Mouse (Mus musculus): ENCODE data around the gene Large2. TPM values are rescaled to one million over a fixed set of nuclear protein-coding genes. Genes with fewer than 3 reads are reported as not detected.

Gene Large2
- polyA plus RNA-seq (2012; ENCODE audit: insufficient read depth, insufficient read length, low replicate concordance, missing spikeins) = not detected in 2 replicates

- no peak for TF ChIP-seq CTCF (IDR thresholded peaks at IDR 0.05; ENCODE audit: insufficient read depth, low read depth, low read length)
- no peak for TF ChIP-seq POLR2A (IDR thresholded peaks at IDR 0.05; ENCODE audit: insufficient read depth, low read depth, low read length)
- H3K4me3 ChIP-seq (ENCODE audit: insufficient read depth, low read depth, low read length) = peak within 1 kb of the TSS; percentile 89
- H3K27ac ChIP-seq (ENCODE audit: insufficient read depth, low read depth, low read length) = peak within 1 kb of the TSS; percentile 89
- H3K4me1 ChIP-seq (ENCODE audit: control insufficient read depth, insufficient read depth, low read length) = peaks cover 38% of the 10 kb centered on the region
- 4% methylated on average over 16 of the region's 16 CpGs for WGBS
These were observed at the start of gene Large2, which contains the start of gene Pex16 for GRCm38 (mm10) chr2:92374514-92374913. Large2 (minus strand) TSS chr2:92374869. Pex16 (plus strand) TSS chr2:92374676.

DNA sequence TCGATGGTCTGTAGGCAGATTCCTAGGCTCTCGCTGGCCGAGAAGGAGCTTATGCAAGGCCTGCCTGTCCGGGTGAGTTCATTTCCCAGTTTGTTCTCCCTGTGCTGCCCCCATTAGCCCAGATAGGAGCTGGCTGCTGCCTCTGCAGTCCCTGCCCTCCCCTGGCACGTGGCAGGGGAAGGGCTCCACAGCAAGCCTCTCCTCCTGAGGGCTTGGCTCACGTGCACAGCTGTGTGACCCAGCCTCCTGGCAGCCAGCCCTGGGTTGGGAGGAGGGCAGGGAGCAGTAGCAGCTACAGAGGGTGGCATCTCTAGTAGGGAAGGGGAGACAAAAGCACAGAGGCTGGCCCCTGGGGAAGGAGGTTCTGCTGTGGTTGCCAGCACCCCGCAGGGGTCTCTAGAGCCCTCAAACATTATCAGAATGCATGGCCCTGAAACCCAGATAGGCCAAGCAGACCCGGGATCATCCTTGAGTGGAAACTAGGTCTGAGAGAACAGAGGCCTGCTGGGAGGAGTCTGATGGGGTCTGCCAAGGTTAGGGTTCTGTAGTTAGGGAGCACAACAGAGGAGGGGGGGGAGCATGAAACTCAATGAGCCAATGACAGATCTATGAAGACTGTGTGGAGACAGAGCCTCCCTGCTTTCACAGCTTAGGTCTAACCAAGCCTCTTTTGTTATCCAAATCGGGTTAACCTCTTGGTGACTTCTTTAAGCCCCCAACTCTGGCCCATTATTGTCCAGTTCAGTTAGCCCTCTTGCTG, 49.2 kb upstream of the Large2 start:
- 7% methylated on average over 9 of the region's 9 CpGs for WGBS
- H3K4me3 ChIP-seq (ENCODE audit: insufficient read depth, low read depth, low read length) = no peak overlapping the region
- TF ChIP-seq CTCF (IDR thresholded peaks at IDR 0.05; ENCODE audit: insufficient read depth, low read depth, low read length) (no peak), POLR2A (IDR thresholded peaks at IDR 0.05; ENCODE audit: insufficient read depth, low read depth, low read length) (no peak)
- H3K4me1 ChIP-seq (ENCODE audit: control insufficient read depth, insufficient read depth, low read length) = peaks cover 45% of the 10 kb centered on the region
- H3K27ac ChIP-seq (ENCODE audit: insufficient read depth, low read depth, low read length) = peak overlapping the region; percentile 83

GRCm38 (mm10) chr2:92423156-92423555, 48.5 kb upstream of the Large2 start:
- Histone ChIP-seq H3K4me3 (ENCODE audit: insufficient read depth, low read depth, low read length) (no peak overlapping the region), H3K4me1 (ENCODE audit: control insufficient read depth, insufficient read depth, low read length) (peaks cover 43% of the 10 kb centered on the region), H3K27ac (ENCODE audit: insufficient read depth, low read depth, low read length) (peak overlapping the region; percentile 83)
- no peak for TF ChIP-seq CTCF (IDR thresholded peaks at IDR 0.05; ENCODE audit: insufficient read depth, low read depth, low read length)
- TF ChIP-seq POLR2A (IDR thresholded peaks at IDR 0.05; ENCODE audit: insufficient read depth, low read depth, low read length) = no peak
- WGBS = 66% methylated on average over 9 of the region's 9 CpGs

GRCm38 (mm10) chr2:92422388-92423135, 47.9 kb upstream of the Large2 start:
- Histone ChIP-seq H3K4me1 (ENCODE audit: control insufficient read depth, insufficient read depth, low read length) (peaks cover 37% of the 10 kb centered on the region), H3K4me3 (ENCODE audit: insufficient read depth, low read depth, low read length) (no peak overlapping the region), H3K27ac (ENCODE audit: insufficient read depth, low read depth, low read length) (peak overlapping the region; percentile 83; the same call in 1 of the 2 replicates)
- WGBS = 52% methylated on average over 10 of the region's 10 CpGs
- TF ChIP-seq POLR2A (IDR thresholded peaks at IDR 0.05; ENCODE audit: insufficient read depth, low read depth, low read length) (no peak), CTCF (IDR thresholded peaks at IDR 0.05; ENCODE audit: insufficient read depth, low read depth, low read length) (no peak)

GRCm38 (mm10) chr2:92421723-92422387, 47.2 kb upstream of the Large2 start:
- Histone ChIP-seq H3K4me1 (ENCODE audit: control insufficient read depth, insufficient read depth, low read length) (peaks cover 35% of the 10 kb centered on the region), H3K27ac (ENCODE audit: insufficient read depth, low read depth, low read length) (no peak overlapping the region), H3K4me3 (ENCODE audit: insufficient read depth, low read depth, low read length) (no peak overlapping the region)
- no peak for TF ChIP-seq POLR2A (IDR thresholded peaks at IDR 0.05; ENCODE audit: insufficient read depth, low read depth, low read length)
- TF ChIP-seq CTCF (IDR thresholded peaks at IDR 0.05; ENCODE audit: insufficient read depth, low read depth, low read length) = no peak
- WGBS = 87% methylated on average over 7 of the region's 7 CpGs

DNA sequence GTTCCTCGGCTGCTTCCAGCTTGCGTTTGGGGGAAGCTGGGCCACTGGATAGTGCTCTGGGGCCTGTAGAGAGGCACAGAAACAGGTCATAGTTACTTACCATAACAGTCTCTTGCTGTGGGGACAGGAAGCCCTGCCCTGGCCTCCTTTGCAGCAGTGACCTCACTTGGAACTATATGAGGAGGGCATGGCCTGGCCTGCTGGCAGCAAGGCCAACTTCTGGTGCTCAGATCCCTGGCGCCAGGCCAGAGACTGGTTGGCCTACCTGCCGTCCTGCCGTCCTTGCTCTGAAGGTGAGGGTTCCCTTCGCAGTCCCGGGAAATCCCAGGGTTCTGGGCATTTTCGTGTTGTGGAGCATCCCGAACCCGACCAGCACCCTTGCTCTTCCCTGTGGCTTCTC, 37.0 kb upstream of the Large2 start:
- Histone ChIP-seq H3K4me1 (ENCODE audit: control insufficient read depth, insufficient read depth, low read length) (0 out of 2 replicates have a peak, but pooled peaks cover 3% of the 10 kb centered on the region), H3K27ac (ENCODE audit: insufficient read depth, low read depth, low read length) (no peak overlapping the region), H3K4me3 (ENCODE audit: insufficient read depth, low read depth, low read length) (no peak overlapping the region)
- WGBS = 84% methylated on average over 10 of the region's 10 CpGs
- no peak for TF ChIP-seq CTCF (IDR thresholded peaks at IDR 0.05; ENCODE audit: insufficient read depth, low read depth, low read length)
- no peak for TF ChIP-seq POLR2A (IDR thresholded peaks at IDR 0.05; ENCODE audit: insufficient read depth, low read depth, low read length)

DNA sequence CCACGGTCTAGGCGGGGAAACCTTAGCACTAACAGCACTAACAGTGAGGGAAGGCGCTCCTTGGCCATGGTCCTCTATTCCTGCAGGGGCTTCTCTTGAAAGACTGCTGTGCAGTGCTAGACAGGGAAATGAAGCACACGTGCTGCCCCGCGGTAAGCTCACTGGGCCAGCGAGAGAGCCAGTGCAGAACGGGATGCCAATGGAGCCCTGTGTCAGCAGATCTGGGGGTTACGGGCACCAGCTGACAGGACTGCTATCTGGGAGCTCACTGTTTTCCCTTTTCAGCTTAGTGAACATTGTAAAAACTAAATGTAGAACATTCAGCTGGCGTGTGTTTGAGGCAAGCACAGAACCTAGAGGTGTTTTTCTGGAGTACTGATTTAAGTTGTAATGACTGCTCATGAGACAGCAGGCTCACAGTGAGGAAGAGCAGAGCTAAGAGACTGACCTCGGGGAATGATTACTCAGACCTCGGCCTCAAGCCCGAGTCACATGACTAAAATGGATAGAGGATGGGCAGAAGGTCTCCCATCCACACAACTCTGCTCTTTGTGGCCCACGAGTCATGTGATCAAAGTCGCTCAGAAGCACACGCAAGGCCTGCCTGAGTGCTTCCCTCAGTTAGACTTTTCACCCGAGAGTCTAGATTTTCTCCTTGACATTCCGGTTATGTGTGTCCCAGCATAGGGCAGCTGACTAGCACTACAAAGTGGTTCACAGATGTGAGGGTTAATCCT, 33.8 kb upstream of the Large2 start:
- Histone ChIP-seq H3K4me3 (ENCODE audit: insufficient read depth, low read depth, low read length) (no peak overlapping the region), H3K4me1 (ENCODE audit: control insufficient read depth, insufficient read depth, low read length) (peaks cover 7% of the 10 kb centered on the region; the same call in 1 of the 2 replicates), H3K27ac (ENCODE audit: insufficient read depth, low read depth, low read length) (no peak overlapping the region)
- WGBS = 80% methylated on average over 18 of the region's 18 CpGs
- no peak for TF ChIP-seq POLR2A (IDR thresholded peaks at IDR 0.05; ENCODE audit: insufficient read depth, low read depth, low read length)
- no peak for TF ChIP-seq CTCF (IDR thresholded peaks at IDR 0.05; ENCODE audit: insufficient read depth, low read depth, low read length)

DNA sequence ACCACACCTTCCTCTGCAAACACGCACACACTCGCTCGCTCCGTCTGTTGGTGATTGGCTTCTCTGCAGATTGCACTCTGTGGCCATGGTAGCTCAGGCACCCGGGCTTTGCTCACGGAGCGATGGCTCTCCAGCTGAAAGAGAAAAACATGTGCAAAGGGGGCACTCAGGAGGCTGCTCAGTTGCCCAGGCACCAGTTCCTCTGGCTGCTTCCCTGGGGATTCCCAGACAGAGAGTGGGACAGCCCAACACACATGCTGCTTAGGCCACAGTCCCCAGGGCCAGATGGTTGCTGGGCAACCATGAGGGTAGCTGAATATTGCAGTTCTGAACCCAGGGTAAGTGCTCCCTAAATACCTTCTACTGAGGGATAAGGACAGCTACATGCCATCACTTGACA, 31.0 kb upstream of the Large2 start:
- no peak for TF ChIP-seq CTCF (IDR thresholded peaks at IDR 0.05; ENCODE audit: insufficient read depth, low read depth, low read length)
- no peak for TF ChIP-seq POLR2A (IDR thresholded peaks at IDR 0.05; ENCODE audit: insufficient read depth, low read depth, low read length)
- H3K4me3 ChIP-seq (ENCODE audit: insufficient read depth, low read depth, low read length) = no peak overlapping the region
- WGBS = 82% methylated on average over 7 of the region's 7 CpGs
- peaks cover 12% of the 10 kb centered on the region for H3K4me1 ChIP-seq (ENCODE audit: control insufficient read depth, insufficient read depth, low read length)
- H3K27ac ChIP-seq (ENCODE audit: insufficient read depth, low read depth, low read length) = no peak overlapping the region
